Mouse (Mus musculus) hindbrain, embryonic 10.5 days (tissue): ENCODE measurements at regions not wholly inside any gene's neighbourhood (a gene's known extent, or its start where the extent isn't known, plus 50 kb on each side); places are given as distances from the start of the nearest gene placed in this dataset.
"Not testable (repeated sequence)": the region's sequence is repeated elsewhere in the genome, so short reads cannot be mapped to it uniquely, and the experiment has no call there.

Source experiments
- DNase-seq: peaks from one replicate; pipeline ENCODE4 v3.0.0-alpha.2; 2017; ENCODE audit warnings: low spot score
- H3K27ac ChIP-seq: fragments of 300-500 bp; sonication (generic); 2 replicates; pipeline ENCODE4 v1.5.1; 2016; ENCODE audit warnings: mild to moderate bottlenecking, moderate library complexity
- H3K27me3 ChIP-seq: fragments of 300-500 bp; sonication (generic); 2 replicates; pipeline ENCODE4 v1.6.1; 2016; ENCODE audit warnings: mild to moderate bottlenecking; ENCODE audit not compliant: poor library complexity, insufficient read depth, severe bottlenecking
- H3K36me3 ChIP-seq: fragments of 300-500 bp; sonication (generic); 2 replicates; pipeline ENCODE4 v1.6.1; 2016; ENCODE audit warnings: mild to moderate bottlenecking, moderate library complexity
- H3K4me1 ChIP-seq: fragments of 300-500 bp; sonication (generic); replicated peaks from 2 replicates; pipeline ENCODE4 v1.6.1; 2016; ENCODE audit warnings: mild to moderate bottlenecking
- H3K4me3 ChIP-seq: fragments of 300-500 bp; sonication (generic); 2 replicates; pipeline ENCODE4 v1.5.1; 2016; ENCODE audit warnings: mild to moderate bottlenecking, moderate library complexity
- H3K9me3 ChIP-seq: fragments of 300-500 bp; sonication (generic); 2 replicates; pipeline ENCODE4 v1.6.1; 2016; ENCODE audit warnings: mild to moderate bottlenecking, moderate library complexity
- WGBS: fragments of 180-500 bp; shearing (Covaris S2); methylation state at CpG from one replicate; pipeline ENCODE4 v1.1.7; 2016; 5-methylcytosine and 5-hydroxymethylcytosine counted together

DNA sequence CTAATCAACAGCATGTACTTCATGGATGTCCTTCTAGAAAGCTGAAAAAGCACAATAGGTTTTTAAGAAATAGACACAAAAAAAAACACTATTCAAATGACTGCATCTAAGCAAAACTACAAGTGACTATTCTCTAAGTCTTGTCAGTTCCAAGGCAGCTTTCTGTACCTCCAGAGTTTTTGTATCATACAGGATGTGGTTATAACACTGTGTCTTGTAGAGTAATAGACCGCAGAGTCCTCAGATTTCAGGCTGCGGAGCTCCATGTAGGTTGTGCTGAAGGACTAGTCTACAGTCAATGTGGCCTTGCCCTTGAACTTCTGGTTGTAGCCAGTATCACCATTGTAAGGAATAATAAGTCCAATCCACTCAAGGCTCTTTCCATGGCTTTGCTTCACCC lies 1137.7 kb upstream of the Zfp386 start:
- not testable (repeated sequence) for H3K4me3 ChIP-seq, DNase-seq, H3K27ac ChIP-seq, H3K36me3 ChIP-seq, H3K27me3 ChIP-seq, H3K4me1 ChIP-seq
- 98% methylated on average over 2 of the region's 2 CpGs for WGBS
- peaks cover 62% of the 10 kb centered on the region for H3K9me3 ChIP-seq

DNA sequence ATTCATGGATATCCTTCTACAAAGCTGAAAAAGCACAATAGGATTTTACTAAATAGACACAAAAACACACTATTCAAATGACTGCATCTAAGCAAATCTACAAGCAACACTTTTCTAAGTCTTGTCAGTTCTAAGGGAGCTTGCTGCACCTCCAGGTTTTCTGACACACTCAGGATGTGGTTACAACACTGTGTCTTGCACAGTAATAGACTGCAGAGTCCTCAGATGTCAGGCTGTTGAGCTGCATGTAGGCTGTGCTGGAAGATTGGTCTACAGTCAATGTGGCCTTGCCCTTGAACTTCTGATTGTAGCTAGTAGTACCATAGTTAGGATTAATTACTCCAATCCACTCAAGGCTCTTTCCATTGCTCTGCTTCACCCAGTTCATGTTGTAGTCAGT lies 1133.1 kb upstream of the Zfp386 start:
- H3K4me1 ChIP-seq, H3K27me3 ChIP-seq, DNase-seq, H3K27ac ChIP-seq, H3K4me3 ChIP-seq, H3K36me3 ChIP-seq: not testable (repeated sequence)
- peaks cover 50% of the 10 kb centered on the region for H3K9me3 ChIP-seq

DNA sequence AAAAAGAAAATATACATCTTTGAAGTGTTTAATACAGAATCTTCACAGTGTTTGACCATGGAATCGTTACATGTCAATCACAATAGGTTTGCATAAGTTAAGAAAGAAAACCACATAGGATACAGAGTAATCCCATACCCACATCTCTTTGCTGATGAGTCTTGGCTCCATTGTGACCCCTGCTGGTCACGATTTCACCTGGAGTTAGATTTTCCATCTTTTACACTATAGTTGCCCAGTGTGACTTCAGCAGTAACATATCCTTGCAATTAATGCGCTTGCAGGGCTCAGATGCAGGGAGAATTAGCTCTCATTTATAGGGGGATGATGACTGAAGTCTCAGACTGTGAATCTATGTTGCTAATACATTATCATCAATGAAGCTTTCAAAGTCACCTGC lies 1119.8 kb upstream of the Zfp386 start:
- peaks cover 65% of the 10 kb centered on the region for H3K9me3 ChIP-seq
- no peaks in the 10 kb centered on the region for H3K4me1 ChIP-seq
- no peak overlapping the region for H3K4me3 ChIP-seq
- no peaks in the 10 kb centered on the region for H3K36me3 ChIP-seq
- WGBS, result 77% methylated on average over 3 of the region's 3 CpGs
- DNase-seq, result no peak
- no peak overlapping the region for H3K27ac ChIP-seq
- no peaks in the 10 kb centered on the region for H3K27me3 ChIP-seq

DNA sequence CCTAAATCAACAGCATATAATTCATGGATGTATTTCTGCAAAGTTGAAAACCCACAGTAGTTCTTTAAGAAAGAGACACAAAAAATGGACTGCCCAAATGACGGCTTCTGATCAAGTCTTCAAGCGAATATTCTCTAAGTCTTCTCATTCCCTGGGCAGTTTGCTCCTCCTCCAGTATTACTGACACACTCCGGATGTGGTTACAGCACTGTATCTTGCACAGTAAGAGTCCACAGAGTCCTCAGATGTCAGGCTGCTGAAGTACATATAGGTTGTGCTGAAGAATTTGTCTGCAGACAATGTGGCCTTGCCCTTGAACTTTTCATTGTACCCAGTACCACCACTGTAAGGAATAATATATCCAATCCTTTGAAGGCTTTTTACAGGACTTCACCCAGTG lies 1115.4 kb upstream of the Zfp386 start:
- H3K27me3 ChIP-seq, result no peaks in the 10 kb centered on the region
- no peaks in the 10 kb centered on the region for H3K36me3 ChIP-seq
- H3K27ac ChIP-seq, result no peak overlapping the region
- no peaks in the 10 kb centered on the region for H3K4me1 ChIP-seq
- DNase-seq, result no peak
- no peak overlapping the region for H3K4me3 ChIP-seq
- H3K9me3 ChIP-seq, result peaks cover 60% of the 10 kb centered on the region
- 84% methylated on average over 3 of the region's 3 CpGs for WGBS

DNA sequence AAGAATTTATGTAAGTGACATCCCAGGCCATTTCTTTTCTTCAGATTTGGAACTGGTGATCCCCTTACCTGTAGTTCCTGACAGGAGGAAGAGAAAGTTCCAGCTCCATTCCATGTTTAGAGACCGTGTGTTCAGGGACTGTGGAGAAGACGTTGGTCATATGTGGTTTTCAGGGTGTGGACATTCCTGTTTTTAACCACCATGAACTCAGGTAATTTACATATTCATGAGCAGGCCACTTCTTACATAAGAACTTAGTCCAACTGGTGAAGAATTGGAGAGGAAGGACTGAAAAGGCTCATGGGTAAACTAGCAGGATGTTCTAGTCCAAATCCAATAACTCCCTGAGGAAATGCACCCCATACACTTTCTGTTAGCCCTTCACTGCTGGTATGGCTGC lies 1114.9 kb upstream of the Zfp386 start:
- no peaks in the 10 kb centered on the region for H3K27me3 ChIP-seq
- no peak for DNase-seq
- no peak overlapping the region for H3K27ac ChIP-seq
- peaks cover 60% of the 10 kb centered on the region for H3K9me3 ChIP-seq
- no peak overlapping the region for H3K4me3 ChIP-seq
- no peaks in the 10 kb centered on the region for H3K4me1 ChIP-seq
- H3K36me3 ChIP-seq, result no peaks in the 10 kb centered on the region
- WGBS, result 88% methylated on average over 2 of the region's 2 CpGs

DNA sequence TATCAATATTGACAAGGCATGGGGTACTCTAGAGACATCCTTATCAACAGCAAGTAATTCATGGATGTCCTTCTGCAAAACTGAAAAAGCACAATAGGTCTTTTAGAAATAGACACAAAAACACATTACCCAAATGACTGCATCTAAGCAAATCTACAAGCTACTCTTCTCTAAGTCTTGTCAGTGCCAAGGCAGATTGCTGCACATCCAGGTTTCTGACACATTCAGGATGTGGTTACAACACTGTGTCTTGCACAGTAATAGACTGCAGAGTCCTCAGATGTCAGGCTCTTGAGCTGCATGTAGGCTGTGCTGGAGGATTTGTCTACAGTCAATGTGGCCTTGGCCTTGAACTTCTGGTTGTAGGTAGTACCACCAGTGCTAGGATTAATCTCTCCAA lies 1110.7 kb upstream of the Zfp386 start:
- H3K4me1 ChIP-seq, H3K27ac ChIP-seq, H3K36me3 ChIP-seq, H3K4me3 ChIP-seq, H3K27me3 ChIP-seq, DNase-seq: not testable (repeated sequence)
- H3K9me3 ChIP-seq, result peaks cover 52% of the 10 kb centered on the region

DNA sequence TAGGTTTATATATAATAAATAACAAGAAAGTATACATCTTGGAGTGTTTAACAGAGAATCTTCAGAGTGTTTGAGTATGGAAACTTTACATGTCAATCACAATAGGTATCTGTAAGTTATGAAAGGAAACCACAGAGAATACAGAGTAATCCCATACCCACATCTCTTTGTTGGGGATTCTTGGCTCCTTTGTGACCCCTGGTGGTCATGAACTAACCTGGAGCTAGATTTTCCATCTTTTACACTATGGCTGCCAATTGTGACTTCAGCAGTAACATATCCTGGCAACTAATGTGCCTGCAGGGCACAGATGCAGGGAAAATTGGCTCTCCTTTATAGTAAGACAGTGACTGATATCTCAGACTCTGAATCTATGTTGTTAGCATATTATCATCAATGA lies 1107.9 kb upstream of the Zfp386 start:
- no peaks in the 10 kb centered on the region for H3K36me3 ChIP-seq
- H3K27ac ChIP-seq, result no peak overlapping the region
- H3K4me3 ChIP-seq, result no peak overlapping the region
- H3K27me3 ChIP-seq, result no peaks in the 10 kb centered on the region
- DNase-seq, result no peak
- H3K9me3 ChIP-seq, result peaks cover 43% of the 10 kb centered on the region
- H3K4me1 ChIP-seq, result no peaks in the 10 kb centered on the region

DNA sequence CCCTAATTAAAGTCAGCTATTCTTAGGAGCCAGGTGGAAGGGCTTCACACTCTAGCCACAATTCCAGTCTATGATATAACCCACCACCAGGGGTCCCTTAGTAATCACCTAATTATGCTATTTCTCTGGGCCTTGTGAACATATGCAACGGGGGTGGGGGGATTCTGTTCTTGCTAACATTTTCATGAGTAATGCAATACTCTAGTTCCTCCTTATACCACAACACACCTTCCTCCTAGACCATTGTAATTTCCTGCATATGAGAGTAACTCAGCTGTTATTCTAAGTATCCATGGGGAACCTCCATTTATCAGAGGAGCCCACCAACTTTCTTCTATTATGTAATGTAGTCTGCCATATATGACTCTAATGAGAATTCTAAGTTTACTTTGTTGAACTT lies 1085.4 kb upstream of the Zfp386 start:
- 84% methylated on average over 1 of the region's 1 CpGs for WGBS
- no peak overlapping the region for H3K4me3 ChIP-seq
- no peaks in the 10 kb centered on the region for H3K4me1 ChIP-seq
- no peaks in the 10 kb centered on the region for H3K27me3 ChIP-seq
- H3K9me3 ChIP-seq, result peaks cover 41% of the 10 kb centered on the region
- no peaks in the 10 kb centered on the region for H3K36me3 ChIP-seq
- no peak for DNase-seq
- no peak overlapping the region for H3K27ac ChIP-seq

DNA sequence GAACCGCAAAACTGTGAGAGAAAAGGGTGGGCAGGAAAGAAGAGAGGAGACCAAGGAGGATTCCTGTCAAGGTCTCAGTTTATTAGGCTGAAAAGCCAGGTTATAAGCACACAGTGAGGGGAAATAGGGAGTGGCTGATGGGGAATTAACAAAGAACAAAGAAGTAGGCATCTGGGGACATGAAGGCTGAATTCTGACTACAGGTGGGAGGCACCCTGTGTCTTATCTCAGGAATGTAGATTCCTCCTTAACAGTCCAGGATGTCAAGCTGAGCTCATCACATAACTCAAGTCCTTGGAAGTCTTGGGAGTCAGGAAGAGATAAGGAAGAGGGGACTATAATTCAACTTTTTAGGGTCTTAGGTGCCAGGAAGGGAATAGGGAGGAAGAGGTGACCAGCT lies 1083.3 kb upstream of the Zfp386 start:
- 93% methylated on average over 1 of the region's 1 CpGs for WGBS
- H3K27me3 ChIP-seq, H3K4me1 ChIP-seq, H3K27ac ChIP-seq, H3K4me3 ChIP-seq, DNase-seq, H3K36me3 ChIP-seq: not testable (repeated sequence)
- H3K9me3 ChIP-seq, result peaks cover 40% of the 10 kb centered on the region

DNA sequence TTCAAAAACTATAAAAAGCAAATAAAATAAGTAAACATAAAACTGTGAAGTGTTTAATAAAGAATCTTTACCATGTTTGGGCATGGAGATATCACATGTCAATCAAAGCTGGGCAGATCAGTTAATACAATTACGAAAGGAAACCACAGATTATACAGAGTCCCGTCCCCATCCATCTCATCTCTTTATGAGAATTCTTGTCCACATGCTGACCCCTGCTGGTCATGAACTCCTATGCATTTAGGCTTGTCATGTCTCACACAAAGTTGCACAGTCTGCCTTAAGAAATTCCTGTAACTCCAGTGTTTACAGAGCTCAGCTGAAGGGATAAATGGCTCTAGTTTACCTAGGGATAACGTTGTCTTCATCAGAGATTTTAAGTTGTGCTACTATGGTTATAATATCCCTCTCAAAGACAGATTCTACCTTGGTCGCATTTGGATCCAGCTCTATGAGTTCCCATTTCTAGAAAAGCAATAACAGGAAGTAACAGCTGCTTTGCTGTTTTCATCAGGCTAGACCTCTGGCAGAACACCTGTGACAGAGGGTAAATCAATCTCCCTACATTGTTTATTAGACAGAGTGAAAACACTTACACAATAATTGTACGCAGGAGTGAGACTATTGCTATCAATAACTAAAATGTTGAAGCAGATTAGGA lies 1065.9 kb upstream of the Zfp386 start:
- no peak for DNase-seq
- no peak overlapping the region for H3K4me3 ChIP-seq

DNA sequence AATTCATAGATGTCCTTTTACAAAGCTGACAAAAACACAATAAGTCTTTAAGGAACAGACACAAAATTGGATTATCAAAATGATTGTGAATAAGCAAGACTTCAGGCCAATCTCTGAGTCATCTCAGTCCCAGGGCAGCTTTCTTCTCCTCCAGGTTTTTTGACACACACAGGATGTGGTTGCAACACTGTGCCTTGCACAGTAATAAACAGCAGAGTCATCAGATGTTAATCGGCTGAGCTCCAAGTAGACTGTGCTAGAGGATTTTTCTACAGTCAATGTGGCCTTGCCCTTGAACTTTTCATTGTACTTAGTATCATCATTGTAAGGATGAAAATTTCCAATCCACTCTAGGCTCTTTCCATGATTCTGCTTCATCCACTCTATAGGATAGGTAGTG lies 1056.6 kb upstream of the Zfp386 start:
- Histone ChIP-seq H3K4me3 (no peak overlapping the region), H3K27me3 (no peaks in the 10 kb centered on the region), H3K36me3 (no peaks in the 10 kb centered on the region), H3K4me1 (no peaks in the 10 kb centered on the region), H3K27ac (no peak overlapping the region), H3K9me3 (peaks cover 34% of the 10 kb centered on the region; the same call in 1 of the 2 replicates)
- DNase-seq, result no peak
- WGBS, result 91% methylated on average over 1 of the region's 1 CpGs

More for the DNA sequence above, 1065.9 kb upstream of the Zfp386 start:
- H3K4me1 ChIP-seq, result no peaks in the 10 kb centered on the region
- no peaks in the 10 kb centered on the region for H3K27me3 ChIP-seq
- H3K36me3 ChIP-seq, result no peaks in the 10 kb centered on the region
- no peak overlapping the region for H3K27ac ChIP-seq
- peaks cover 17% of the 10 kb centered on the region; the same call in 1 of the 2 replicates for H3K9me3 ChIP-seq
- 80% methylated on average over 5 of the region's 5 CpGs for WGBS

DNA sequence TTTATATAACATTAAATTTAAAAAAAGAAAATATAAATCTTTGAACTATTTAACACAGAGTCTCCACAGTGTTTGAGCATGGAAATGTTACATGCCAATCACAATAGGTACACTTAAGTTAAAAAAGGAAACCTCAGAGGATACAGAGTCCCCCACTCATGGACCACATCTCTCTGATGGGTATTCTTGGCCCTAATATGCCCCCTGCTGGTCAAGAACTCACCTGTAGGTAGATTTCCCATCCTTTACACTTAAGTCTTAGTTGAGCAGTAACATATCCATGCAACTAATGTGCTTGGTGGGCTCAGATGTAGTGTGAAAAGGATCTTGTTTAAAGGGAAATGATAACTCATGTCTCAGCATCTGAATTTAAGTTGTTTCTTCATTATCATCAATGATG lies 1050.7 kb upstream of the Zfp386 start:
- Histone ChIP-seq H3K4me3 (no peak overlapping the region), H3K9me3 (peaks cover 34% of the 10 kb centered on the region; the same call in 1 of the 2 replicates), H3K27me3 (no peaks in the 10 kb centered on the region), H3K27ac (no peak overlapping the region), H3K4me1 (no peaks in the 10 kb centered on the region), H3K36me3 (no peaks in the 10 kb centered on the region)
- DNase-seq, result no peak

DNA sequence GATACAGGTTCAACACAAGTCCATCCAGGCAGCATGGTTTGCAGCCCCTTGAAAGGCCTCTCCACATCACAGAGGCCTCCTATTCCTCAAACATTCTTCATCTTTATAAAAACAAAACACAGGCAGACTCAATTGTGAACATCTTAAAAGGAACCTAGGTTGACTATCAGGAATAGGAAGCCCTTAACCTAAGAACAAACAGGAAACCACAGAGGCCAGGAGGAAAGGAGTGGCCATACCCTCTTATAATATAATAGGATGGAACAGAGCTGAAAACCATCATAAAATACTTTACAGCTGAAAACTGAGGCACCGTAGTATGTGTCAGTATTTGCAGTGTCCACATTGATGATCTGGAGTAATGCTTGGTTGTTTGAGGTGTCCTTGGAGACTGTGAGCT lies 1044.4 kb upstream of the Zfp386 start:
- Histone ChIP-seq H3K36me3 (no peaks in the 10 kb centered on the region), H3K27ac (no peak overlapping the region), H3K27me3 (no peaks in the 10 kb centered on the region), H3K4me3 (no peak overlapping the region), H3K9me3 (peaks cover 20% of the 10 kb centered on the region), H3K4me1 (no peaks in the 10 kb centered on the region)
- DNase-seq, result no peak
- 98% methylated on average over 1 of the region's 1 CpGs for WGBS

DNA sequence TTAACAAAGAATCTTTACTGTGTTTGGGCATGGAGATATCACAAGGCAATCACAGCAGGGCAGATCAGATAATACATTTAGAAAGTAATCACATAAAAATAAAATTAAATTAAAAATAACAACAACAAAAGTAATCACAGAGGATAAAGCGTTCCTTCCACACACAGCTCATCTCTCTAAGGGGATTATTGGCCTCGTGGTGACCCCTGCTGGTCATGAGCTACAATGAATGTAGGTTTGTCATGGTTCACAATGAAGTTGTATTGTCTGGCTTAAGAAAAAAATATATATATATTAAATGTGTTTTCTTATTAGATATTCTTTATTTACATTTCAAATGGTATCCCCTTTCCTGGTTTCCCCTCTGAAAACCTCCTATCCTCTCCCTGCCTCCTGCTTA lies 1039.1 kb upstream of the Zfp386 start:
- no peak overlapping the region for H3K27ac ChIP-seq
- WGBS, result 70% methylated on average over 2 of the region's 2 CpGs

More for the DNA sequence above, 1039.1 kb upstream of the Zfp386 start:
- H3K27me3 ChIP-seq, result no peaks in the 10 kb centered on the region
- no peaks in the 10 kb centered on the region for H3K36me3 ChIP-seq
- no peaks in the 10 kb centered on the region for H3K4me1 ChIP-seq
- H3K9me3 ChIP-seq, result peaks cover 25% of the 10 kb centered on the region
- no peak overlapping the region for H3K4me3 ChIP-seq
- DNase-seq, result no peak
